ENCODE assay signal across 17 mouse cellular contexts in the genomic region with DNA sequence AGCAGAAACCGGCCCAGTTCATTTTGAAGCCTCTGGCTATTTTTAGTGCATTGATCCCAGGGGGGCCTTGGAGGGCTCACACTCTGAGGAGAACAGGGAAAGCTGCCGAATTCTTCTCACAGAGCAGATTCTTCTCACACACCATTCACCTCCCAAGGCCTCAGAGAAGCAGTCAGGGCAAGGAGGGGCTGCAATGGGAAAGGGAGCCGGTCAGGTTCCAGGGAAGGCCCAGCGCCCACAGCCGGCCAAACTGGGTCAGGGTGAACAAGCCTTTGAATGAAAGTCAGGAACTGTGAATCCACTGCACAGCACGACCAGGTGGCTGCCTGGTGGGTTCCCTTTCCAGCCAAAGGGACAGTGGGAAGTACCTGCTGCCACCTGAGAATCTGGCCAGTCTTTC. TPM values are rescaled to one million over a fixed set of nuclear protein-coding genes. Genes with fewer than 3 reads are reported as not detected.
DNase-seq lines count a peak whose midpoint lies in the region; ATAC-seq lines count a peak whose summit lies in the region.
"Had no signal": no experiment of that assay in that cellular context is flagged by ENCODE, and none has a peak within 500 bp of the region (broad histone marks: within the 10 kb centered on the region; RNA-seq: fewer than 3 reads in every experiment).

No protein-coding gene starts in this region.

- H3K36me3 ChIP-seq in heart, embryonic 16.5 days (ENCODE audit: control insufficient read depth, insufficient read depth) = no peaks in the 10 kb centered on the region
- no peaks in the 10 kb centered on the region for H3K36me3 ChIP-seq in hindbrain, embryonic 12.5 days
- H3K36me3 ChIP-seq: limb, embryonic 13.5 days; neural tube, embryonic 12.5 days had no signal

- peak overlapping the region; percentile 30; the same call in 1 of the 2 replicates for H3K9ac ChIP-seq in heart, embryonic 16.5 days (ENCODE audit: low read length)
- H3K9ac ChIP-seq in hindbrain, embryonic 12.5 days = no peak overlapping the region
- H3K9ac ChIP-seq: limb, embryonic 13.5 days; liver, postnatal 0 days; neural tube, embryonic 12.5 days had no signal

- peak; percentile 22 for DNase-seq in gastrocnemius, postnatal 25 days
- no peak for DNase-seq in gastrocnemius, adult 8-10 months (ENCODE audit: low spot score in 2 of 2)
- peak; percentile 95 for DNase-seq in cerebellum, adult 11-12 months
- peak; percentile 90 for DNase-seq in cerebellum, postnatal 36 days
- no peak for DNase-seq in kidney, adult 18-20 months
- DNase-seq in thymus, postnatal 36 days = no peak
- DNase-seq: adrenal gland, adult 2 months; B cell, adult 2 months; kidney, postnatal 14 days; layer of hippocampus, postnatal 36 days; liver, postnatal 0 days had no signal

- H3K4me2 ChIP-seq in heart, embryonic 16.5 days (ENCODE audit: low read depth, low read length) = no peak overlapping the region
- no peak overlapping the region for H3K4me2 ChIP-seq in hindbrain, embryonic 12.5 days (replicated peaks)
- H3K4me2 ChIP-seq: limb, embryonic 13.5 days; neural tube, embryonic 12.5 days had no signal

- H3K4me1 ChIP-seq in heart, embryonic 16.5 days (ENCODE audit: control insufficient read depth, insufficient read depth, low read length) = peaks cover 6% of the 10 kb centered on the region
- 0 out of 2 replicates have a peak, but pooled peaks cover 3% of the 10 kb centered on the region for H3K4me1 ChIP-seq in hindbrain, embryonic 12.5 days
- H3K4me1 ChIP-seq: limb, embryonic 13.5 days; neural tube, embryonic 12.5 days had no signal

- no peaks in the 10 kb centered on the region for H3K9me3 ChIP-seq in heart, embryonic 16.5 days (replicated peaks; ENCODE audit: control insufficient read depth, low read length)
- H3K9me3 ChIP-seq in hindbrain, embryonic 12.5 days (replicated peaks) = no peaks in the 10 kb centered on the region
- H3K9me3 ChIP-seq: limb, embryonic 13.5 days; neural tube, embryonic 12.5 days had no signal

- H3K27ac ChIP-seq in heart, embryonic 16.5 days (ENCODE audit: low read length) = no peak overlapping the region
- H3K27ac ChIP-seq in hindbrain, embryonic 12.5 days = no peak overlapping the region
- H3K27ac ChIP-seq: limb, embryonic 13.5 days; neural tube, embryonic 12.5 days had no signal

- no peak for ATAC-seq in heart, embryonic 16.5 days (replicated peaks; ENCODE audit: extremely low read depth, insufficient read depth, low FRiP score)
- no peak for ATAC-seq in hindbrain, embryonic 12.5 days (ENCODE audit: low FRiP score)
- ATAC-seq: liver, postnatal 0 days; midbrain, embryonic 16.5 days had no signal

- H3K4me3 ChIP-seq in heart, embryonic 16.5 days (ENCODE audit: low read length) = no peak overlapping the region
- no peak overlapping the region for H3K4me3 ChIP-seq in hindbrain, embryonic 12.5 days
- H3K4me3 ChIP-seq: erythroblast, embryonic 14.5 days; limb, embryonic 13.5 days; neural tube, embryonic 12.5 days had no signal

- H3K27me3 ChIP-seq in heart, embryonic 16.5 days (ENCODE audit: control insufficient read depth, insufficient read depth, low read length) = no peaks in the 10 kb centered on the region
- H3K27me3 ChIP-seq in hindbrain, embryonic 12.5 days = no peaks in the 10 kb centered on the region
- H3K27me3 ChIP-seq: limb, embryonic 13.5 days; neural tube, embryonic 12.5 days had no signal

- 27% methylated on average over 6 of the region's 6 CpGs for WGBS in heart, embryonic 16.5 days
- 58% methylated on average over 6 of the region's 6 CpGs for WGBS in hindbrain, embryonic 12.5 days

RNA-seq across cellular contexts. Expression of a gene that starts 47.9 kb away (rescaled TPM):
- under 1 TPM; 0.59 to 0.69 TPM for total RNA-seq in gastrocnemius, postnatal 25 days (2021)
- total RNA-seq in gastrocnemius, adult 8-10 months (2022) = under 1 TPM; 0.07 to 0.75 (median 0.22) TPM
- 0.85 and 1.4 TPM in 2 replicates for polyA plus RNA-seq in heart, embryonic 16.5 days (2015; fragmentation: Nextera tagmentation; extraction: Ambion mirVana)
- polyA plus RNA-seq in hindbrain, embryonic 12.5 days (2016; fragmentation: Nextera tagmentation; extraction: Ambion mirVana) = 0.17 and 0.31 TPM in 2 replicates
- polyA plus RNA-seq: erythroblast, embryonic 14.5 days had no signal

Comparison
In these comparisons a context has a peak if more than half of its experiments do, and no peak if none do; other contexts are left out.
1. DNase-seq: peak in gastrocnemius, postnatal 25 days (single experiment), cerebellum, adult 11-12 months (single experiment) and cerebellum, postnatal 36 days (2 of 2); none in gastrocnemius, adult 8-10 months (0 of 2), kidney, adult 18-20 months (single experiment) and thymus, postnatal 36 days (0 of 2).